Mouse (Mus musculus) inflammation-experienced regulatory T-cells (primary cell): ENCODE results near the gene Nucks1. TPM values are rescaled to one million over a fixed set of nuclear protein-coding genes. Genes with fewer than 3 reads are reported as not detected.

Experiments
- polyA plus RNA-seq, 2 experiments: library from polyadenylated mRNA; unstranded; fragments of 100-300 nt; shearing (Covaris generic); gene quantifications; one replicate each; pipeline ENCODE4 v1.2.1; 2017

The Nucks1 gene
- polyA plus RNA-seq: 10 to 100 TPM; 45.6 to 54.2 TPM

DNA sequence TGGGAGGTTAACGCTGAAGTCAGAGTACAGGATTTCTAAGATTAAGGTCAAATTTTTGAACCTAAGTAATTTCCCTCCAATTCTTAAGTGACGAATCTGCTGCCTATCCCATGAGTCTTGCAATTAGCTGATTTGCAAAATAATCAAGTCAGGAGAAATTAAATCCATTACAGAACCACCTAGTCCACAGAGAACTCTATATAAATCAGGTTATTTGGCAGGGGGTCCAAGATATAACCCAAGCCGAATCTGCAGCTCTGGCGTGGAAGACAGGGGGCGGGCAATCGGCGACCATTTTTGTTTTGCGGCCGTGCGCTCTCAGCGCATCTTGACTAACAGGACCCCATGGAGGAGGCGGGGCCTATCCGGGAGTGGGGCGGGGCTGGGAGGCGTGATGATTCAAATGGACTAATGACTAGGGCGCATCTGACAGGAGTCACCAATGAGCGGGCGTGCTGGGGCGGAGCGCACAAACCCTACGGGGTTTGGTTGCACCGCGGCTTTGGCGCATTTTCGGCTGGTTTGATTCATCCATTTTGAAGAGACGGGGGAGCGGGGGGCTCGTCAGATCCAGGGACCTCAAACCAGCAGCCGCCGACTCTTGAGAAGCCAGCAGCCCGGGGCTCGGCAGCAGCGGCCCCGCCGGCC, at the start of gene Nucks1:
TSS of gene Nucks1 (plus strand) at position 534 of the 648 bp plus-strand sequence.

DNA sequence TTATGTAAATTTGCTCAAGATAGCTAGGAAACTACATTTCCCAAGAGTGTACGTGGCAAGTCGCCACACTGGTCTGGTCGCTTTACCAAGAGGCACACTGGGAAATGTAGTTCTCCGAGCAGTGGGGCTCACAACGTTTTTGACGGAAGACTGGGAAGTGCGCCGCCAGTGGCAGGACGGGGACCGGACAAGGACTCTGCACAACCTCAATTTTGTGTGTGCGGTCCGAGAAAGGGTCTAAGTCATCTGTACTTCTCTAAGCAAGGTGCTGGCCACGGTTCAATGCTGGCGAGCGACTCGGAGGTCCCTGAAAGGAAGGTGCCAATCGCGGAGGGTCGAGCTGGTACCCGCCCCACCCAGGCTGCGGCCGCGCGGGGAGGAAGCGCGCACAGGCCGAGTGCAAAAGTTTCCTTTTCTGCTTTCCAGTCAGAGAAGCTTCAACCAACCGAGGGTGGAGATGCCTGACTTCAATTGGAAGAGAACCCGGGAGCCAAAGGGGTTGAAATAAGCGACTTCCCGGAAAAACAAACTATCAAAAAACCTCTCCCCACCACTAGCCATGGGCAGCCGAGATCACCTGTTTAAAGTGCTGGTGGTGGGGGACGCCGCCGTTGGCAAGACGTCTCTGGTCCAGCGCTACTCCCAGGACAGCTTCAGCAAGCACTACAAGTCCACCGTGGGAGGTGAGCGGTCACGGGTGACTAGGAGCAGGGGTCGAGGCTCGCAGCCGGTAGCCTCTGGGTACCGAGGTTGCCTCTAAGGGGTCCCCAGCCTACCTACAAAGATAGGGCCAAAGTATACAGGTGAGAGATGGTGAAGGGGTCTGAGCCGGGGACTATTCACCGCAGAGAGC, 43.0 kb upstream of the Nucks1 start, which contains the start of gene Rab29:
TSS of gene Rab29 (plus strand) at position 132 of the 853 bp plus-strand sequence.

DNA sequence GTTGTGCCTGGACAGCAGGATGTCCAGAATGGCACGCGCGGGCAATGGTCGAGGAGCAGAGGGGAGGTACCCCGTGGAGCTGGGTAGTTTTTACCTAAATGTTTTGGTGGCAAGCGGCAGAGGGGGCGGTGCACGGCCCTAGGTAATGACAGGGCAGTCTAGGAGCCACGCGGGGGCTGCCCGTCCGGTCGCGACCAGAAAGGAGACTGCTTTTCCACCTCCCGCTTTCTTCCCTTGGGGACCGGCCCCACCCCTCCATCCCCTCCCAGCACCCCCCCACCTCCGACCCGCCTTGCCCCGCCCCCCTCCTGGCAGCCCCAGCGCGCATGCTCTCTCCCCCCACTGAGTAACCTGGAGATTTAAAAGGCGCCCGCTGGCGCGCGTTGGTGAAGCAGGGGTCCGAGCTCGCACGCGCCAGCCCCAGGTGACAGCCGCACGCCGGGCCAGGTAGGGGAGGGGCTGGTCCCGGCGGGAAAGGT, 52.3 kb downstream of the Nucks1 start, which contains the start of gene Slc45a3:
TSS of gene Slc45a3 (plus strand) at position 362 of the 479 bp plus-strand sequence.

Other genes with a start within 250 kb of the Nucks1 start
- gene Rab7b, start 221.8 kb upstream of the Nucks1 start, polyA plus RNA-seq: under 1 TPM in 1 of 2 experiments, not detected in 1; 0.18 TPM
- gene Slc26a9, start 166.5 kb upstream of the Nucks1 start, polyA plus RNA-seq: under 1 TPM; 0.08 to 0.61 TPM
- under 1 TPM; 0.23 to 0.65 TPM for gene Pm20d1, start 113.2 kb upstream of the Nucks1 start, polyA plus RNA-seq
- gene Slc41a1, start 83.0 kb upstream of the Nucks1 start, polyA plus RNA-seq: 10 to 100 TPM; 31.1 to 50.0 TPM
- 10 to 100 TPM; 29.1 to 36.2 TPM for gene Rab29, start 43.3 kb upstream of the Nucks1 start, polyA plus RNA-seq
- 1 to 10 TPM in 1 of 2 experiments, under 1 TPM in 1; 0.12 to 1.4 TPM for gene Slc45a3, start 52.4 kb downstream of the Nucks1 start, polyA plus RNA-seq
- gene Elk4, start 97.1 kb downstream of the Nucks1 start, polyA plus RNA-seq: 10 to 100 TPM; 80.6 to 88.2 TPM
- 10 to 100 TPM; 58.3 to 60.8 TPM for gene Mfsd4a, start 157.5 kb downstream of the Nucks1 start, polyA plus RNA-seq
- gene Cdk18, start 229.2 kb downstream of the Nucks1 start, polyA plus RNA-seq: under 1 TPM in 1 of 2 experiments, not detected in 1; 0.88 TPM